Mouse (Mus musculus): ENCODE results near the gene Dgka. TPM values are rescaled to one million over a fixed set of nuclear protein-coding genes. Genes with fewer than 3 reads are reported as not detected.

The Dgka gene
- polyA plus RNA-seq, 2 experiments from 2014 or later = 322 to 370 TPM

Other genes with a start within 250 kb of the Dgka start
- gene Myl6b, start 246.2 kb downstream of the Dgka start, polyA plus RNA-seq (2017; shearing (Covaris generic)) = 1 to 10 TPM; 4.3 to 5.4 TPM
- gene Esyt1, start 219.0 kb downstream of the Dgka start, polyA plus RNA-seq (2017; shearing (Covaris generic)) = 10 to 100 TPM; 68.4 to 84.4 TPM
- gene Zc3h10, start 197.1 kb downstream of the Dgka start, polyA plus RNA-seq (2017; shearing (Covaris generic)) = 10 to 100 TPM in 1 of 2 experiments, 1 to 10 TPM in 1; 9.2 to 11.8 TPM
- gene Rpl41, start 195.6 kb downstream of the Dgka start, polyA plus RNA-seq (2017; shearing (Covaris generic)) = 1,000 to 10,000 TPM; 4,848 to 7,095 TPM
- 100 to 1,000 TPM; 114 to 117 TPM for gene Pa2g4, start 178.9 kb downstream of the Dgka start, polyA plus RNA-seq (2017; shearing (Covaris generic))
- gene Erbb3, start 155.2 kb downstream of the Dgka start, polyA plus RNA-seq (2017; shearing (Covaris generic)) = 1 to 10 TPM; 6.6 to 9.3 TPM
- 1,000 to 10,000 TPM; 1,420 to 1,755 TPM for gene Rps26, start 118.1 kb downstream of the Dgka start, polyA plus RNA-seq (2017; shearing (Covaris generic))
- gene Ikzf4, start 98.9 kb downstream of the Dgka start, polyA plus RNA-seq (2017; shearing (Covaris generic)) = 100 to 1,000 TPM; 102 to 158 TPM
- gene Suox, start 70.8 kb downstream of the Dgka start, polyA plus RNA-seq (2017; shearing (Covaris generic)) = 10 to 100 TPM; 25.7 to 44.3 TPM
- gene Rab5b, start 48.6 kb downstream of the Dgka start, polyA plus RNA-seq (2017; shearing (Covaris generic)) = 100 to 1,000 TPM in 1 of 2 experiments, 10 to 100 TPM in 1; 69.1 to 111 TPM
- 1 to 10 TPM; 4.8 TPM for gene Pmel, start 40.7 kb downstream of the Dgka start, polyA plus RNA-seq (2017; shearing (Covaris generic))
- gene Cdk2, start 39.8 kb downstream of the Dgka start, polyA plus RNA-seq (2017; shearing (Covaris generic)) = 10 to 100 TPM; 19.7 to 23.2 TPM
- gene Pym1, start 3.0 kb upstream of the Dgka start, polyA plus RNA-seq (2017; shearing (Covaris generic)) = 10 to 100 TPM; 58.0 to 86.6 TPM
- gene Mmp19, start 46.1 kb upstream of the Dgka start, polyA plus RNA-seq (2017; shearing (Covaris generic)) = under 1 TPM in 1 of 2 experiments, not detected in 1; 0.27 TPM
- gene Dnajc14, start 59.2 kb upstream of the Dgka start, polyA plus RNA-seq (2017; shearing (Covaris generic)) = 100 to 1,000 TPM in 1 of 2 experiments, 10 to 100 TPM in 1; 73.0 to 125 TPM
- 1 to 10 TPM; 2.9 to 9.2 TPM for gene Tmem198b, start 59.5 kb upstream of the Dgka start, polyA plus RNA-seq (2017; shearing (Covaris generic))
- 100 to 1,000 TPM; 199 to 211 TPM for gene Sarnp, start 72.5 kb upstream of the Dgka start, polyA plus RNA-seq (2017; shearing (Covaris generic))
- 10 to 100 TPM; 66.1 to 66.4 TPM for gene Ormdl2, start 76.8 kb upstream of the Dgka start, polyA plus RNA-seq (2017; shearing (Covaris generic))
- gene Gdf11, start 146.9 kb upstream of the Dgka start, polyA plus RNA-seq (2017; shearing (Covaris generic)) = 1 to 10 TPM; 7.9 to 8.1 TPM
- gene Cd63, start 156.1 kb upstream of the Dgka start, polyA plus RNA-seq (2017; shearing (Covaris generic)) = under 1 TPM; 0.51 to 0.65 TPM
- gene Rdh5, start 178.0 kb upstream of the Dgka start, polyA plus RNA-seq (2017; shearing (Covaris generic)) = 10 to 100 TPM; 12.4 to 23.7 TPM
- 100 to 1,000 TPM; 227 to 233 TPM for gene Bloc1s1, start 179.2 kb upstream of the Dgka start, polyA plus RNA-seq (2017; shearing (Covaris generic))
- gene Itga7, start 189.0 kb upstream of the Dgka start, polyA plus RNA-seq (2017; shearing (Covaris generic)) = 1 to 10 TPM; 2.9 to 3.1 TPM
- gene Mettl7b, start 216.1 kb upstream of the Dgka start, polyA plus RNA-seq (2017; shearing (Covaris generic)) = not detected
- not detected for gene Olfr9, start 244.6 kb upstream of the Dgka start, polyA plus RNA-seq (2017; shearing (Covaris generic))

Measured in CD4-positive, CD25-positive, alpha-beta regulatory T cell, adult 4 months (primary cell).